Mouse (Mus musculus): Measurements from ENCODE around the gene Ahcyl2. TPM values are rescaled to one million over a fixed set of nuclear protein-coding genes. Genes with fewer than 3 reads are reported as not detected.

Gene Ahcyl2
- 11.8 and 12.3 TPM in 2 replicates for polyA plus RNA-seq (2014; fragmentation: Nextera tagmentation; extraction: Ambion mirVana)

DNA sequence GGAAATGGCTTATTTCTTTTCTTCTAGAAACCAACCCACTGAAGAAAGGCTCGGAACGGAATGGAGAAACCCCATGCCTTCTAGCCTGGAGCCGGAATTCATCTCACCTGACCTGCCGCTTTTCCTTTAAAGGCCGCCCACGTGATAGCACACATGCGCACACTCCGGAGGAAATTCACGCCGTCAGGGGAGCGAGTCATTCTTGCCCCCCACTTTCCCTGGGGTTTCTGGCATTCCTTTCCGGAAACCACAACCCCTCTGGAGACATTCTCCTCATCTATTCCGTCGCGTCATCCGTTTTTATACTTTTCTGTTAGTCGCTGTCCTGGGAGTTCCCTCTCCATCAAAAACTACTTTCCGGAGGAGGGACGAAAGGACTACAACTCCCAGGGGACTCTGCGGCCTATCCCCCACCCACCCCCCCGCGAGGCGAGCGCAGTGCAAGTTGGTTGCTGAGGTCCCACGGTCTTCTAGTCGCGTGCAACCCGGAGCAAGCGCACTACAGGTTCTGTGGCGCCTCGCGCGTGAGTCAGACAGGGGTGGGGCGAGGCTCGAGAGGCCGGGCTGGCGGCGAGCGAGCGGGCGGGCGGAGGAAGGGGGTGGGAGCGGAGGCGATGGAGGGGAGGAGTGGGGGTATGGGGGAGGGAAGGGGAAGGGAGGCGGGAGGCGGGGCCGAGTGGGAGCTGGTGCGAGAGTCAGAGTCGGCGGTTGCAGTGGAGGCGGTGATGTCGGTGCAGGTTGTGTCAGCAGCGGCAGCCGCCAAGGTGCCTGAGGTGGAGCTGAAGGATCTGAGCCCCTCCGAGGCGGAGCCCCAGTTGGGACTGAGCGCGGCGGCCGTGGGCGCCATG is at the start of gene Ahcyl2:
Gene Ahcyl2, plus strand, starts transcription at position 199 of the 848 bp plus-strand sequence.
- ATAC-seq (ENCODE audit: insufficient read depth, low FRiP score, low TSS enrichment) (peak; percentile 98), DNase-seq (ENCODE audit: low spot score) (peak; percentile 93)
- no peaks in the 10 kb centered on the region for H3K36me3 ChIP-seq (ENCODE audit: control insufficient read depth, insufficient read depth, low read length)
- H3K9ac ChIP-seq (ENCODE audit: low read length) = peak within 1 kb of the TSS; percentile 78
- H3K4me1 ChIP-seq (ENCODE audit: control insufficient read depth, insufficient read depth, low read length) = peaks cover 3% of the 10 kb centered on the region; the same call in 1 of the 2 replicates
- no peaks in the 10 kb centered on the region for H3K9me3 ChIP-seq (ENCODE audit: control insufficient read depth, low read length)
- peak within 1 kb of the TSS; percentile 69 for H3K4me2 ChIP-seq (ENCODE audit: low read depth)
- peak within 1 kb of the TSS; percentile 72 for H3K27ac ChIP-seq (ENCODE audit: low read depth, low read length)
- no peaks in the 10 kb centered on the region for H3K27me3 ChIP-seq (ENCODE audit: control insufficient read depth, insufficient read depth, low read length)
- under 1% methylated on average over 58 of the region's 61 CpGs for WGBS
- peak within 1 kb of the TSS; percentile 78 for H3K4me3 ChIP-seq (ENCODE audit: low read depth, low read length)

DNA sequence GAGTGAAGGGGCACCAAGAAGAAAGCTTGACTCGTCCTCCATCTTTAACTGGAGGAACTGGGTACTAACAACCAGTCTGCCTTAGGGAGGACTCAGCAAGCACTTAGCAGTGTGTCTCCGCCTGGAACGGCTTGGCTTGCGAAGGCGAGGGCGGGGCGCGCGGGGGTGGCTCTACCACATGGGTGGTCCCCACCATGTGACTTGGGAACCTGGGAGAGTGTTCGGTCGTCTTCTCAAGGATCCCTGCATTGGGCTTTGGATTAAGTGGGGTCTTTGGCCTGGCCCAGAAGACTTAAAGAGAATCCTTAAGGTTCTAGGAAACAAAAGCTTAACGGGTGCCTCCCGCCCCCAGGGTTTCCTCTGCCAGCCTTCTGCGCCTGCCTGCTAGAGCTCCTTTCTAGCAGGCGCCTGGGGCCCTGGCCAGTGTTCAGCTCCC is 48.9 kb upstream of the Ahcyl2 start:
- Histone ChIP-seq H3K27ac (ENCODE audit: low read depth, low read length) (no peak overlapping the region), H3K9me3 (ENCODE audit: control insufficient read depth, low read length) (no peaks in the 10 kb centered on the region), H3K4me3 (ENCODE audit: low read depth, low read length) (peak overlapping the region; percentile 20), H3K27me3 (ENCODE audit: control insufficient read depth, insufficient read depth, low read length) (0 out of 2 replicates have a peak, but pooled peaks cover 2% of the 10 kb centered on the region), H3K4me2 (ENCODE audit: low read depth) (peak overlapping the region; percentile 51), H3K36me3 (ENCODE audit: control insufficient read depth, insufficient read depth, low read length) (no peaks in the 10 kb centered on the region), H3K4me1 (ENCODE audit: control insufficient read depth, insufficient read depth, low read length) (peaks cover 6% of the 10 kb centered on the region; the same call in 1 of the 2 replicates), H3K9ac (ENCODE audit: low read length) (peak overlapping the region; percentile 8)
- peak; percentile 61 for DNase-seq (ENCODE audit: low spot score)
- WGBS = 2% methylated on average over 15 of the region's 15 CpGs
- ATAC-seq (ENCODE audit: insufficient read depth, low FRiP score, low TSS enrichment) = peak; percentile 63; the same call in 1 of the 2 replicates

GRCm38 (mm10) chr6:29721890-29722289 is 45.9 kb upstream of the Ahcyl2 start:
- WGBS = 75% methylated on average over 2 of the region's 2 CpGs

GRCm38 (mm10) chr6:29726576-29727200 is 41.1 kb upstream of the Ahcyl2 start:
- Histone ChIP-seq H3K27ac (ENCODE audit: low read depth, low read length) (no peak overlapping the region), H3K9me3 (ENCODE audit: control insufficient read depth, low read length) (no peaks in the 10 kb centered on the region), H3K4me1 (ENCODE audit: control insufficient read depth, insufficient read depth, low read length) (no peaks in the 10 kb centered on the region), H3K9ac (ENCODE audit: low read length) (no peak overlapping the region), H3K27me3 (ENCODE audit: control insufficient read depth, insufficient read depth, low read length) (no peaks in the 10 kb centered on the region), H3K36me3 (ENCODE audit: control insufficient read depth, insufficient read depth, low read length) (no peaks in the 10 kb centered on the region), H3K4me2 (ENCODE audit: low read depth) (no peak overlapping the region), H3K4me3 (ENCODE audit: low read depth, low read length) (no peak overlapping the region)
- WGBS = 79% methylated on average over 1 of the region's 1 CpGs
- no peak for ATAC-seq (ENCODE audit: insufficient read depth, low FRiP score, low TSS enrichment)
- DNase-seq (ENCODE audit: low spot score) = no peak

More at GRCm38 (mm10) chr6:29721890-29722289, 45.9 kb upstream of the Ahcyl2 start:
- DNase-seq (ENCODE audit: low spot score) = no peak
- H3K9me3 ChIP-seq (ENCODE audit: control insufficient read depth, low read length) = no peaks in the 10 kb centered on the region
- no peak overlapping the region for H3K9ac ChIP-seq (ENCODE audit: low read length)
- no peak overlapping the region for H3K27ac ChIP-seq (ENCODE audit: low read depth, low read length)
- ATAC-seq (ENCODE audit: insufficient read depth, low FRiP score, low TSS enrichment) = no peak
- 0 out of 2 replicates have a peak, but pooled peaks cover 2% of the 10 kb centered on the region for H3K27me3 ChIP-seq (ENCODE audit: control insufficient read depth, insufficient read depth, low read length)
- H3K4me1 ChIP-seq (ENCODE audit: control insufficient read depth, insufficient read depth, low read length) = peaks cover 6% of the 10 kb centered on the region; the same call in 1 of the 2 replicates
- H3K4me2 ChIP-seq (ENCODE audit: low read depth) = no peak overlapping the region
- no peaks in the 10 kb centered on the region for H3K36me3 ChIP-seq (ENCODE audit: control insufficient read depth, insufficient read depth, low read length)
- no peak overlapping the region for H3K4me3 ChIP-seq (ENCODE audit: low read depth, low read length)

- Histone ChIP-seq H3K36me3 (ENCODE audit: control insufficient read depth, insufficient read depth, low read length) (no peaks in the 10 kb centered on the region), H3K4me3 (ENCODE audit: low read depth, low read length) (no peak overlapping the region), H3K27ac (ENCODE audit: low read depth, low read length) (no peak overlapping the region), H3K27me3 (ENCODE audit: control insufficient read depth, insufficient read depth, low read length) (no peaks in the 10 kb centered on the region), H3K9me3 (ENCODE audit: control insufficient read depth, low read length) (no peaks in the 10 kb centered on the region), H3K4me1 (ENCODE audit: control insufficient read depth, insufficient read depth, low read length) (no peaks in the 10 kb centered on the region), H3K9ac (ENCODE audit: low read length) (no peak overlapping the region), H3K4me2 (ENCODE audit: low read depth) (no peak overlapping the region)
- 85% methylated on average over 3 of the region's 3 CpGs for whole genome bisulfite sequencing
- ATAC-seq (ENCODE audit: insufficient read depth, low FRiP score, low TSS enrichment) (no peak), DNase-seq (ENCODE audit: low spot score) (no peak)
These were observed 39.8 kb upstream of the Ahcyl2 start for GRCm38 (mm10) chr6:29728035-29728434.

DNA sequence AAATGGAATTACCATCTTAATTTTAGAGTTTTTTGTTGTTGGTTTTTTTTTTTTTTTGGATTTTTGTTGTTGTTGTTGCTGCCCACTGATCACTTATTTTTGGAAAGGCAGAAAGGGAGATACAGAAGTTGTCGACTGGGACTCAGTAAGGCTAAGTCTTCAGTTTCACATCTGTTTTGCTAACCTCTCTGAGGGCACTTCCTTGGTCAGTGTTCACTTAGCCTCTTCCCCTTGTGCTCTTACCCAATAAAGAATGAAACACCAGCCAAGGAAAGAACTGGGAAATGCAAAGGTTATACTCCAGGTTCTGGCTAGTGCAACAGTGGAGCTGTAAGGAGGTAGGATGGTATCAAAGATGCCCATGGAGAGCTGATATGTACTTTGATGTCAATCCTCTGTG is 38.3 kb upstream of the Ahcyl2 start:
- Histone ChIP-seq H3K36me3 (ENCODE audit: control insufficient read depth, insufficient read depth, low read length) (no peaks in the 10 kb centered on the region), H3K4me3 (ENCODE audit: low read depth, low read length) (no peak overlapping the region), H3K9me3 (ENCODE audit: control insufficient read depth, low read length) (no peaks in the 10 kb centered on the region), H3K9ac (ENCODE audit: low read length) (no peak overlapping the region), H3K4me1 (ENCODE audit: control insufficient read depth, insufficient read depth, low read length) (no peaks in the 10 kb centered on the region), H3K27me3 (ENCODE audit: control insufficient read depth, insufficient read depth, low read length) (no peaks in the 10 kb centered on the region), H3K4me2 (ENCODE audit: low read depth) (no peak overlapping the region), H3K27ac (ENCODE audit: low read depth, low read length) (no peak overlapping the region)
- DNase-seq (ENCODE audit: low spot score) (no peak), ATAC-seq (ENCODE audit: insufficient read depth, low FRiP score, low TSS enrichment) (no peak)
- WGBS = 82% methylated on average over 1 of the region's 1 CpGs

- WGBS = under 1% methylated on average over 24 of the region's 30 CpGs
- peak within 1 kb of the TSS; percentile 93 for H3K4me3 ChIP-seq (ENCODE audit: low read depth, low read length)
- H3K36me3 ChIP-seq (ENCODE audit: control insufficient read depth, insufficient read depth, low read length) = no peaks in the 10 kb centered on the region
- peaks cover 8% of the 10 kb centered on the region for H3K4me1 ChIP-seq (ENCODE audit: control insufficient read depth, insufficient read depth, low read length)
- peak within 1 kb of the TSS; percentile 95 for H3K9ac ChIP-seq (ENCODE audit: low read length)
- DNase-seq (ENCODE audit: low spot score) (peak; percentile 92), ATAC-seq (ENCODE audit: insufficient read depth, low FRiP score, low TSS enrichment) (peak; percentile 94)
- peak within 1 kb of the TSS; percentile 73 for H3K4me2 ChIP-seq (ENCODE audit: low read depth)
- peak within 1 kb of the TSS; percentile 88 for H3K27ac ChIP-seq (ENCODE audit: low read depth, low read length)
- no peaks in the 10 kb centered on the region for H3K27me3 ChIP-seq (ENCODE audit: control insufficient read depth, insufficient read depth, low read length)
- no peaks in the 10 kb centered on the region for H3K9me3 ChIP-seq (ENCODE audit: control insufficient read depth, low read length)
These were observed 32.5 kb upstream of the Ahcyl2 start, which contains the start of gene Smo for GRCm38 (mm10) chr6:29735336-29735688. Gene Smo (plus strand): TSS chr6:29735503.

GRCm38 (mm10) chr6:29735689-29736451 is 31.9 kb upstream of the Ahcyl2 start:
- Histone ChIP-seq H3K36me3 (ENCODE audit: control insufficient read depth, insufficient read depth, low read length) (no peaks in the 10 kb centered on the region), H3K4me1 (ENCODE audit: control insufficient read depth, insufficient read depth, low read length) (peaks cover 8% of the 10 kb centered on the region), H3K4me3 (ENCODE audit: low read depth, low read length) (peak overlapping the region; percentile 93), H3K9me3 (ENCODE audit: control insufficient read depth, low read length) (no peaks in the 10 kb centered on the region), H3K4me2 (ENCODE audit: low read depth) (peak overlapping the region; percentile 73), H3K9ac (ENCODE audit: low read length) (peak overlapping the region; percentile 95), H3K27ac (ENCODE audit: low read depth, low read length) (peak overlapping the region; percentile 88), H3K27me3 (ENCODE audit: control insufficient read depth, insufficient read depth, low read length) (no peaks in the 10 kb centered on the region)
- peak; percentile 83 for DNase-seq (ENCODE audit: low spot score)
- ATAC-seq (ENCODE audit: insufficient read depth, low FRiP score, low TSS enrichment) = peak; percentile 85
- WGBS = under 1% methylated on average over 70 of the region's 75 CpGs
